Mouse (Mus musculus): ENCODE data around the gene Magi2. TPM values are rescaled to one million over a fixed set of nuclear protein-coding genes. Genes with fewer than 3 reads are reported as not detected.

The Magi2 gene
- polyA plus RNA-seq, 1 experiment from 2014 or later = 6.1 TPM

DNA sequence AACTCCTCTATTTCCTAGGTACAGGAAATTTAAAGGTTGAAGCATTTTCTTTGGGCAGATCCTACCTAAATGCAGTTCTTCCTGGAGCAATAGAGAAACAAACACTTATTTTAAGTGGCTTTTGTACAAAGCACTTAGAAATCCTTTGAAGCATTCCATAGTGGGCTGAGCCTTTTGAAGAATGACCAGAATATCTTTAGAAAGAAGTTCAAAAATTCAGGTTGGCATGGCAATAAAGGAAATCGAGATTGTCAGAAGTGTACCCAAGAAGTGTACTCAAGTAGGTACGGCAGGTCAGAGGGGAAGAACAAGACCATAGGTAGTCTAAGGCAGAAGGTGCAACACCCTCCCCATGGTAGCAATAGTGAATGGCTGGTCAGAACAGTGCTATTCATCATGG lies 1332.5 kb downstream of the Magi2 start:
- no peaks in the 10 kb centered on the region for H3K36me3 ChIP-seq (ENCODE audit: control insufficient read depth, insufficient read depth, low read length)
- no peaks in the 10 kb centered on the region for H3K9me3 ChIP-seq (ENCODE audit: control insufficient read depth, low read length)
- 90% methylated on average over 2 of the region's 2 CpGs for WGBS
- H3K9ac ChIP-seq (ENCODE audit: low read length) = no peak overlapping the region
- no peak overlapping the region for H3K27ac ChIP-seq (ENCODE audit: low read depth, low read length)
- no peak overlapping the region for H3K4me3 ChIP-seq (ENCODE audit: low read depth, low read length)
- H3K4me1 ChIP-seq (ENCODE audit: control insufficient read depth, insufficient read depth, low read length) = no peaks in the 10 kb centered on the region
- no peaks in the 10 kb centered on the region for H3K27me3 ChIP-seq (ENCODE audit: control insufficient read depth, insufficient read depth, low read length)
- no peak for DNase-seq (ENCODE audit: low spot score)
- no peak for ATAC-seq (ENCODE audit: insufficient read depth, low FRiP score, low TSS enrichment)
- no peak overlapping the region for H3K4me2 ChIP-seq (ENCODE audit: low read depth)

GRCm38 (mm10) chr5:20559821-20560220 lies 1333.0 kb downstream of the Magi2 start:
- Histone ChIP-seq H3K27me3 (ENCODE audit: control insufficient read depth, insufficient read depth, low read length) (no peaks in the 10 kb centered on the region), H3K4me2 (ENCODE audit: low read depth) (no peak overlapping the region), H3K27ac (ENCODE audit: low read depth, low read length) (no peak overlapping the region), H3K4me3 (ENCODE audit: low read depth, low read length) (no peak overlapping the region), H3K4me1 (ENCODE audit: control insufficient read depth, insufficient read depth, low read length) (no peaks in the 10 kb centered on the region), H3K9ac (ENCODE audit: low read length) (no peak overlapping the region), H3K36me3 (ENCODE audit: control insufficient read depth, insufficient read depth, low read length) (no peaks in the 10 kb centered on the region), H3K9me3 (ENCODE audit: control insufficient read depth, low read length) (no peaks in the 10 kb centered on the region)
- ATAC-seq (ENCODE audit: insufficient read depth, low FRiP score, low TSS enrichment) = no peak
- 80% methylated on average over 4 of the region's 4 CpGs for WGBS
- DNase-seq (ENCODE audit: low spot score) = no peak

DNA sequence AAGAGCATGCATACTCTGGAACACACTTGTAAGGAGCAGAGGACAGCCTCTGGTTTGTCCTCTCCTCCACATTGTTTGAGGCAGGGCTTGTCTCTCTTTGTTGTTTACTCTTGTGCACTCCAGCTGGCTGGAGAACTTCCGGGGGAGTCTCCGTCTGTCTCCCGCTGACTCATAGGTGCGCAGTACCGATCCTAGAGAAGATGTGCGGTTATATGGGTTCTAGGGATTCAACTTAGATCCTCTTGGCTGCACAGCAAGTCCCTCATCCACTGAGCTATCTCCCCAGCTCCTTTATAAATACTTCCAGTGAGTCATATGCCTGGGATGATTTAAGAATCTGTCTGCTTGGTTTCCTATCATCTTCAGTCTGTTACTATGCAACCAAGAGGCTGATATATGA lies 1341.6 kb downstream of the Magi2 start:
- Histone ChIP-seq H3K4me2 (ENCODE audit: low read depth) (no peak overlapping the region), H3K27ac (ENCODE audit: low read depth, low read length) (no peak overlapping the region), H3K36me3 (ENCODE audit: control insufficient read depth, insufficient read depth, low read length) (no peaks in the 10 kb centered on the region), H3K9ac (ENCODE audit: low read length) (no peak overlapping the region), H3K4me1 (ENCODE audit: control insufficient read depth, insufficient read depth, low read length) (no peaks in the 10 kb centered on the region), H3K27me3 (ENCODE audit: control insufficient read depth, insufficient read depth, low read length) (no peaks in the 10 kb centered on the region), H3K4me3 (ENCODE audit: low read depth, low read length) (no peak overlapping the region), H3K9me3 (ENCODE audit: control insufficient read depth, low read length) (no peaks in the 10 kb centered on the region)
- ATAC-seq (ENCODE audit: insufficient read depth, low FRiP score, low TSS enrichment) (no peak), DNase-seq (ENCODE audit: low spot score) (no peak)
- WGBS = 92% methylated on average over 6 of the region's 6 CpGs

DNA sequence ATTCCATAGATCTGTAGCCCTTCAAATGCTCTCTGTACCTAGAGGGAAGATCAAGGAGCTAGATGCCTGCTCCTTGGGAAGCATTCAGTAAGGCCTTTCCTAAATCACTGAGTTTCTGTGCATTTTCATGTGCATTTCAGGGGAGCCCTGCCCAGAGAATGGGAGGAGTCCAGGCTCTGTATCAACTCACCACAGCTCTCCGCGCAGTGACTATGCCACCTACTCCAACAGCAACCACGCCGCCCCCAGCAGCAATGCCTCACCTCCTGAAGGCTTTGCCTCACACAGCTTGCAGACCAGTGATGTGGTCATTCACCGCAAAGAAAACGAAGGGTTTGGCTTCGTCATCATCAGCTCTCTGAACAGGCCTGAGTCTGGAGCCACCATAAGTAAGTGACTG lies 1342.1 kb downstream of the Magi2 start:
- H3K27me3 ChIP-seq (ENCODE audit: control insufficient read depth, insufficient read depth, low read length) = no peaks in the 10 kb centered on the region
- no peaks in the 10 kb centered on the region for H3K36me3 ChIP-seq (ENCODE audit: control insufficient read depth, insufficient read depth, low read length)
- DNase-seq (ENCODE audit: low spot score) = no peak
- no peak overlapping the region for H3K4me3 ChIP-seq (ENCODE audit: low read depth, low read length)
- H3K4me2 ChIP-seq (ENCODE audit: low read depth) = no peak overlapping the region
- ATAC-seq (ENCODE audit: insufficient read depth, low FRiP score, low TSS enrichment) = no peak
- WGBS = 100% methylated on average over 7 of the region's 7 CpGs
- H3K9ac ChIP-seq (ENCODE audit: low read length) = no peak overlapping the region
- no peak overlapping the region for H3K27ac ChIP-seq (ENCODE audit: low read depth, low read length)
- H3K9me3 ChIP-seq (ENCODE audit: control insufficient read depth, low read length) = no peaks in the 10 kb centered on the region
- no peaks in the 10 kb centered on the region for H3K4me1 ChIP-seq (ENCODE audit: control insufficient read depth, insufficient read depth, low read length)

DNA sequence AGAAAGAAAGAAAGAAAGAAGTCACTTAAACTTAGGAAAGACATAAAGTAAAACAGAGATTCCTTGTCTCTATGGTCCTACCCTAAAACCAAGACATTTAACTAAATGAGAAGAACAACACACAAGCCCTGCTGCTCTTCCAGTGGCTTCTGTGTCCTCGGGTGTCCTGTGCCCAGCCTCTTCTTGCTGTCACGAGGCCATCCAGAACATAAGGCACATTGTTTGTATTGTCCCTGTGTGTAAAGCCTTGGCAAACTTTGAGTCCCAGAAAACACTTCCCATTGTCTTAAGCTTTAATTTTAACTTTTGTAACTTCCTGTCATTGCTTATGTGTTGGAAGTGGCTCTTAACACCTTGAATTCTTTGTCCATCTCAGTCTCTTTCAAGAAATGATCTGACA lies 1348.0 kb downstream of the Magi2 start:
- WGBS = 59% methylated on average over 2 of the region's 2 CpGs
- no peak overlapping the region for H3K4me2 ChIP-seq (ENCODE audit: low read depth)
- H3K36me3 ChIP-seq (ENCODE audit: control insufficient read depth, insufficient read depth, low read length) = no peaks in the 10 kb centered on the region
- DNase-seq (ENCODE audit: low spot score) = no peak
- no peaks in the 10 kb centered on the region for H3K4me1 ChIP-seq (ENCODE audit: control insufficient read depth, insufficient read depth, low read length)
- no peak overlapping the region for H3K4me3 ChIP-seq (ENCODE audit: low read depth, low read length)
- no peak for ATAC-seq (ENCODE audit: insufficient read depth, low FRiP score, low TSS enrichment)
- no peaks in the 10 kb centered on the region for H3K9me3 ChIP-seq (ENCODE audit: control insufficient read depth, low read length)
- H3K27me3 ChIP-seq (ENCODE audit: control insufficient read depth, insufficient read depth, low read length) = no peaks in the 10 kb centered on the region
- no peak overlapping the region for H3K9ac ChIP-seq (ENCODE audit: low read length)
- H3K27ac ChIP-seq (ENCODE audit: low read depth, low read length) = no peak overlapping the region

GRCm38 (mm10) chr5:20575798-20576197 lies 1349.0 kb downstream of the Magi2 start:
- H3K4me3 ChIP-seq (ENCODE audit: low read depth, low read length) = no peak overlapping the region
- H3K4me1 ChIP-seq (ENCODE audit: control insufficient read depth, insufficient read depth, low read length) = no peaks in the 10 kb centered on the region
- no peaks in the 10 kb centered on the region for H3K9me3 ChIP-seq (ENCODE audit: control insufficient read depth, low read length)
- WGBS = 36% methylated on average over 3 of the region's 3 CpGs
- no peak for DNase-seq (ENCODE audit: low spot score)
- no peak overlapping the region for H3K9ac ChIP-seq (ENCODE audit: low read length)
- H3K4me2 ChIP-seq (ENCODE audit: low read depth) = no peak overlapping the region
- H3K27me3 ChIP-seq (ENCODE audit: control insufficient read depth, insufficient read depth, low read length) = no peaks in the 10 kb centered on the region
- no peak overlapping the region for H3K27ac ChIP-seq (ENCODE audit: low read depth, low read length)
- no peaks in the 10 kb centered on the region for H3K36me3 ChIP-seq (ENCODE audit: control insufficient read depth, insufficient read depth, low read length)
- no peak for ATAC-seq (ENCODE audit: insufficient read depth, low FRiP score, low TSS enrichment)

DNA sequence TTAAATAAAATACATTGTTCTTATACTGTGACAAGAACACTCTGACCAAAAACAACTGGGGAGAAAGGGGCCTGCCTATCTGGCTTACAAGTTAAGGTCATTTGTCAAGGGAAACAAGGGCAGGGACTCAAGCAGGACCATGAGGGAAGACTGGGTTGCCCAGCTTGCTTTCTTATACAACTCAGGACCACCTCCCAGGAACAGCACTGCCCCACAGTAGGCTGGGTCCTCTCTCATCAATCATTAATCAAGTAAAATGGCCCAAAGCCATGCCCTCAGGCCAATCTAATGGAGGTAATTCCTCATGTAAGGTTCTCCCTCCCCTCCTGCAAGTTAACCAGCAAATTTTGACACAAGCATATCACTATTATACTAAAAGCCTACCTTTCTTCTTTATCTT lies 1349.4 kb downstream of the Magi2 start:
- Histone ChIP-seq H3K9ac (ENCODE audit: low read length) (no peak overlapping the region), H3K9me3 (ENCODE audit: control insufficient read depth, low read length) (no peaks in the 10 kb centered on the region), H3K4me3 (ENCODE audit: low read depth, low read length) (no peak overlapping the region), H3K27me3 (ENCODE audit: control insufficient read depth, insufficient read depth, low read length) (no peaks in the 10 kb centered on the region), H3K4me1 (ENCODE audit: control insufficient read depth, insufficient read depth, low read length) (no peaks in the 10 kb centered on the region), H3K4me2 (ENCODE audit: low read depth) (no peak overlapping the region), H3K27ac (ENCODE audit: low read depth, low read length) (no peak overlapping the region), H3K36me3 (ENCODE audit: control insufficient read depth, insufficient read depth, low read length) (no peaks in the 10 kb centered on the region)
- DNase-seq (ENCODE audit: low spot score) = no peak
- no peak for ATAC-seq (ENCODE audit: insufficient read depth, low FRiP score, low TSS enrichment)

DNA sequence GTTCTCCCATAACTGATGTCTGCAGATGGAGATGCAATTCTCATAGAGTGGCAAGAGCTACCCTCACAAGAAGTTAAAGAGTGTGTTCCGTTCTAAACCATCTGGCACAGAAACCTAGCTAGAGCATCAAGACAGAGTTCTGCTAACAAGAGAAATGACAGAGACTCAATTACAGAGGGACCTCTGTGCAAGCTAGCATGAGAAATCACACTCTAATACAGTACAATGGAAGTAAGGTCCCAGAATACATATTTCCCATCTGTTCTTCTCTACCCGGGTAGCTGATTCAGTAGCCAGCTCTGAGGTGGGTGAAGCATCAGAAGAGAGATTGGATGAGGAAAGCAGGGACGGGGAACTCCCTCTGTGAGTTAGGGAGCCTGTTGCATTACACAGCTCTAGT lies 1351.8 kb downstream of the Magi2 start:
- no peak overlapping the region for H3K4me2 ChIP-seq (ENCODE audit: low read depth)

GRCm38 (mm10) chr5:20580619-20581018 lies 1353.8 kb downstream of the Magi2 start:
- Histone ChIP-seq H3K4me1 (ENCODE audit: control insufficient read depth, insufficient read depth, low read length) (no peaks in the 10 kb centered on the region), H3K27me3 (ENCODE audit: control insufficient read depth, insufficient read depth, low read length) (no peaks in the 10 kb centered on the region), H3K27ac (ENCODE audit: low read depth, low read length) (no peak overlapping the region), H3K36me3 (ENCODE audit: control insufficient read depth, insufficient read depth, low read length) (no peaks in the 10 kb centered on the region), H3K9ac (ENCODE audit: low read length) (no peak overlapping the region), H3K9me3 (ENCODE audit: control insufficient read depth, low read length) (no peaks in the 10 kb centered on the region), H3K4me3 (ENCODE audit: low read depth, low read length) (no peak overlapping the region), H3K4me2 (ENCODE audit: low read depth) (no peak overlapping the region)
- DNase-seq (ENCODE audit: low spot score) (no peak), ATAC-seq (ENCODE audit: insufficient read depth, low FRiP score, low TSS enrichment) (no peak)
- 87% methylated on average over 4 of the region's 4 CpGs for WGBS

More for the DNA sequence above, 1351.8 kb downstream of the Magi2 start:
- ATAC-seq (ENCODE audit: insufficient read depth, low FRiP score, low TSS enrichment) (no peak), DNase-seq (ENCODE audit: low spot score) (no peak)
- no peaks in the 10 kb centered on the region for H3K27me3 ChIP-seq (ENCODE audit: control insufficient read depth, insufficient read depth, low read length)
- H3K9me3 ChIP-seq (ENCODE audit: control insufficient read depth, low read length) = no peaks in the 10 kb centered on the region
- no peak overlapping the region for H3K4me3 ChIP-seq (ENCODE audit: low read depth, low read length)
- H3K36me3 ChIP-seq (ENCODE audit: control insufficient read depth, insufficient read depth, low read length) = no peaks in the 10 kb centered on the region
- no peak overlapping the region for H3K27ac ChIP-seq (ENCODE audit: low read depth, low read length)
- no peaks in the 10 kb centered on the region for H3K4me1 ChIP-seq (ENCODE audit: control insufficient read depth, insufficient read depth, low read length)
- no peak overlapping the region for H3K9ac ChIP-seq (ENCODE audit: low read length)
- 87% methylated on average over 3 of the region's 3 CpGs for WGBS
